Mouse (Mus musculus): ENCODE measurements around the gene Ugt1a10. TPM values are rescaled to one million over a fixed set of nuclear protein-coding genes. Genes with fewer than 3 reads are reported as not detected.
A peak's percentile ranks its signal among the peaks of the same experiment; 100 is the strongest.
"Not testable (repeated sequence)": the region's sequence is repeated elsewhere in the genome, so short reads cannot be mapped to it uniquely, and the experiment has no call there.

Gene Ugt1a10
- polyA plus RNA-seq, 1 experiment: not detected

DNA sequence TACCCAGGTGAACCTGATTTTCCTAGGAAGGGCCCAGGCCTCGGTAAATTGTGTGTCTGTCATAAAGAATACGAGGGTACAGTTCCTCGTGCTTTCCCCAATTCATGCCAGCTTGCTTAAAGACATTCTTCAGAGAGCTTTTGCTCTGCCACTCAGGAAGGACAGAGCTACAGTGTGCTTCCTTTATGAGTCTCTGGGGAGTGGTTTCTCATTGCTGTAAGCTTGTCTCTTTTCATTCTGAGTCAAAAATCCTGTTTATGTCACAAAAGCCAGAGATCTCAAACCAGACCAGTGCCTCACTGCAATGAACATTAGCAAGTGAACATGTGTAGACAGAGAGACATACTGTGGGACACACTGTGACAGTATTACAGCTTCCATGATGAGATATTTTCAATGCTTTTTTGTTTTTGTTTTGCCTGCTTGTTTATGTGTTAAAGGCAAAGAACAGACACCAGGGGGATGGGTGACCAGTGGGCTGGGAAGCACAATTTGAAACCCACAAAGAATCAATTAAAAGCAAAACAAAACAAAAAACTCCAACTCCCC lies 78.8 kb downstream of the Ugt1a10 start:
- no peak for TF ChIP-seq CTCF (IDR thresholded peaks at IDR 0.05; ENCODE audit: extremely low read depth, insufficient read length, insufficient replicate concordance, low read depth, low read length)
- no peak for TF ChIP-seq POLR2A (IDR thresholded peaks at IDR 0.05; ENCODE audit: low read depth, low read length)
- Histone ChIP-seq H3K27me3 (ENCODE audit: control insufficient read depth, insufficient read depth, low read length) (no peaks in the 10 kb centered on the region), H3K27ac (ENCODE audit: insufficient read depth, low read depth, low read length) (peak overlapping the region; percentile 64), H3K4me1 (ENCODE audit: control insufficient read depth, insufficient read depth, insufficient read length, low read length) (peaks cover 16% of the 10 kb centered on the region; the same call in 1 of the 2 replicates), H3K4me3 (ENCODE audit: low read depth, low read length) (no peak overlapping the region), H3K36me3 (ENCODE audit: control insufficient read depth, insufficient read depth, low read length) (no peaks in the 10 kb centered on the region; the same call in 1 of the 2 replicates)
- WGBS: 11% methylated on average over 3 of the region's 3 CpGs

DNA sequence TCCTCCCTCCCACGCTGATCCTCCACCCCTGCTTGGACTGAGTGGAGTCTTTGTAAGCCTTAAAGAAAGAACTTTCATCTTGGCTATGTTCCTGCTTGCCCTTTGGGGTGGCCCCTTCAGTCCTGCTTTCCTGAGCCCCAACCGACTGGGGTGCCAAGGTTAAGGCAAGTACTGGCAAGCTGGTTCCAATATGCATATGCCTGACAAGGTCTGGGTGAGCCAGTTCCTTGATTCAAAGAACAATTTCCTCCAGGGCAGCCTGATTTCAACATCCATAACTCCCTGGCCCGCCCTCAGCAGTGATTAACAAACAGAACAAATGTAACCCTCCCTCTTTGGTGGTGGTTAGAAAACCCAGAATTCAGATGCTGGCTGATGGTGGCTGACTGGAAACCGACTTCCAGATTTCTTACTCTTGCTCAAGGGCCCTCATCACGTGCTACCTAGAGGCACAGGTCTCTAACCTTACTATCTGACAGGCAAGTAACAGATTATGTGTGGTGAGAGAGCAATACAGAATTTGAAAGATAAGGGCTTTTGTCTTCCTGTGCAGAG lies 79.3 kb downstream of the Ugt1a10 start, which contains the start of gene Ugt1a6a:
Gene Ugt1a6a (plus strand): TSS at position 353 of the 555 bp plus-strand sequence.
- not testable (repeated sequence) for H3K27me3 ChIP-seq (ENCODE audit: control insufficient read depth, insufficient read depth, low read length); H3K4me3 ChIP-seq (ENCODE audit: low read depth, low read length); H3K36me3 ChIP-seq (ENCODE audit: control insufficient read depth, insufficient read depth, low read length)
- Histone ChIP-seq H3K27ac (ENCODE audit: insufficient read depth, low read depth, low read length) (peak within 1 kb of the TSS; percentile 64), H3K4me1 (ENCODE audit: control insufficient read depth, insufficient read depth, insufficient read length, low read length) (peaks cover 16% of the 10 kb centered on the region; the same call in 1 of the 2 replicates)
- 6% methylated on average over 5 of the region's 5 CpGs for WGBS

DNA sequence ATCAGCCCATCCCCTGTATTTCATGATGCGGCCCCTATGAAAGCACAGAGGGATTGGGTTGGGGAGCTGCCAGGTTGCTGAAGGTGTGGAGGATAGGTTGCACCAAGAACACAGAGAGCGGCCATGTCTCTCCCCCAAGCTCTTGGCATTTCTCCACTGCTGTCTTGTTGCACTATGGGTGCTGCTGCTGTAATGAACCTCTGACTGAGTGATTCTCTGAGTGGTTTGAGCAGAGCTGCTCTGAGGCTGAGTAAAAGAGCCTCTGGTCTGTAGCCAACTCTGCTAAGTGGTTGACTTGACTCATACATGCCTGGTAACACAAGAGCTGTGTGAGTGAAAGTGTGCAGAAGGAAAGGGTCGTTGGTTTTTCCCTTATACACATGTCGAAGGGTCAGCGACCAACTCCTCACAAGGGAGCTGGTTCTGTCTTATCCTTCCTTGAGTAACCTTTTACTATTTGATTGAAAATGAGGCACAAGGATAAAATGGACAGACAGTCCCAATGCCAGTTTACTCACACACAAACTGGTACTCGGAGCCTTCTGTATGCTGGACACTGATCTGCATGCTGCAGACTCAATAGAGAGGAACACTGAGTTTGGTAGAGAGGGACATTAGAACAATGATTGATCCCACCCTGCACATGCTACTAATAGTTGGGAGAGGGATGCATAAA lies 80.2 kb downstream of the Ugt1a10 start:
- not testable (repeated sequence) for H3K36me3 ChIP-seq (ENCODE audit: control insufficient read depth, insufficient read depth, low read length); H3K4me3 ChIP-seq (ENCODE audit: low read depth, low read length); H3K27ac ChIP-seq (ENCODE audit: insufficient read depth, low read depth, low read length); H3K27me3 ChIP-seq (ENCODE audit: control insufficient read depth, insufficient read depth, low read length)
- 68% methylated on average over 6 of the region's 6 CpGs for WGBS
- H3K4me1 ChIP-seq (ENCODE audit: control insufficient read depth, insufficient read depth, insufficient read length, low read length): peaks cover 16% of the 10 kb centered on the region; the same call in 1 of the 2 replicates

DNA sequence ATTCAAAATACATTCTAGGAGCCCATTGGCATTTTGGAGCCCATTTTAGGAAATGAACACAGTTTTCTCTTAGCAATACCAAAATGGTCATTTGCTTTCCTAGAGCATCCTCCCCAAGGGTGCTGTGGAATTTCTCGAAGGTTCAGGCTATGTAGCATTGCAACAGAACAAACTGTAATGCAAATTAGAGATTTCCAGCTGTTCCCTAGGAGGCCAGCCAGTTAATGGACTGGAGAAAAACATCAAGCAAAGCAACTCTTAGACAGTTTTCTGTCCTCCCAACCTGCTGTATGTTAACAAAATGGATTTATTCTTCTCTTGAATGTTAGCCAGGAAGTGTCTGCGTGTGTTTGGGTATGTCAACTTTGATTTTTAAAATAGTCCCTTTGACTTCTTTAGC lies 81.5 kb downstream of the Ugt1a10 start:
- Histone ChIP-seq H3K27ac (ENCODE audit: insufficient read depth, low read depth, low read length) (no peak overlapping the region), H3K4me1 (ENCODE audit: control insufficient read depth, insufficient read depth, insufficient read length, low read length) (peaks cover 16% of the 10 kb centered on the region; the same call in 1 of the 2 replicates), H3K27me3 (ENCODE audit: control insufficient read depth, insufficient read depth, low read length) (no peaks in the 10 kb centered on the region), H3K4me3 (ENCODE audit: low read depth, low read length) (no peak overlapping the region), H3K36me3 (ENCODE audit: control insufficient read depth, insufficient read depth, low read length) (no peaks in the 10 kb centered on the region; the same call in 1 of the 2 replicates)
- no peak for TF ChIP-seq POLR2A (IDR thresholded peaks at IDR 0.05; ENCODE audit: low read depth, low read length)
- no peak for TF ChIP-seq CTCF (IDR thresholded peaks at IDR 0.05; ENCODE audit: extremely low read depth, insufficient read length, insufficient replicate concordance, low read depth, low read length)
- 82% methylated on average over 2 of the region's 2 CpGs for WGBS

DNA sequence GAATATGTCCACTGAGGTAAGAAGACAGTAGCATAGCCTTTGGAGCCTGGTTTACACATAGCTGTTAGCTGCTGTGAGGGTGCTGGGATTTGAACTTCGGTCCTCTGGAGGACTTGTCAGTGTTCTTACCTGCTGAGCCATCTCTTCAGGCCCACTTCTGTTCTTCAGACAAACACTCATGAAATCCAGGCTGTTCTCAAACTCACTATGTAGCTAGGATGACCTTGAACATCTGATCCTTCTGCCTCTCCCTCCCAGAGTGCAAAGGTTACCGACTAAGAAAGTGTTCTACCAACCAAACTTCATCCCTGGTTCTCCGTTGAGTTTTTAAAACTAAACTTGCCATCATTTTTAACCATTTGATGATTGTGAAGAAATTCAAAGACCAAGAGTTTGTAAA lies 82.1 kb downstream of the Ugt1a10 start:
- peaks cover 16% of the 10 kb centered on the region; the same call in 1 of the 2 replicates for H3K4me1 ChIP-seq (ENCODE audit: control insufficient read depth, insufficient read depth, insufficient read length, low read length)
- H3K4me3 ChIP-seq (ENCODE audit: low read depth, low read length): no peak overlapping the region
- TF ChIP-seq POLR2A (IDR thresholded peaks at IDR 0.05; ENCODE audit: low read depth, low read length) (no peak), CTCF (IDR thresholded peaks at IDR 0.05; ENCODE audit: extremely low read depth, insufficient read length, insufficient replicate concordance, low read depth, low read length) (no peak)
- no peaks in the 10 kb centered on the region; the same call in 1 of the 2 replicates for H3K36me3 ChIP-seq (ENCODE audit: control insufficient read depth, insufficient read depth, low read length)
- no peak overlapping the region for H3K27ac ChIP-seq (ENCODE audit: insufficient read depth, low read depth, low read length)
- no peaks in the 10 kb centered on the region for H3K27me3 ChIP-seq (ENCODE audit: control insufficient read depth, insufficient read depth, low read length)
- 52% methylated on average over 3 of the region's 3 CpGs for WGBS

DNA sequence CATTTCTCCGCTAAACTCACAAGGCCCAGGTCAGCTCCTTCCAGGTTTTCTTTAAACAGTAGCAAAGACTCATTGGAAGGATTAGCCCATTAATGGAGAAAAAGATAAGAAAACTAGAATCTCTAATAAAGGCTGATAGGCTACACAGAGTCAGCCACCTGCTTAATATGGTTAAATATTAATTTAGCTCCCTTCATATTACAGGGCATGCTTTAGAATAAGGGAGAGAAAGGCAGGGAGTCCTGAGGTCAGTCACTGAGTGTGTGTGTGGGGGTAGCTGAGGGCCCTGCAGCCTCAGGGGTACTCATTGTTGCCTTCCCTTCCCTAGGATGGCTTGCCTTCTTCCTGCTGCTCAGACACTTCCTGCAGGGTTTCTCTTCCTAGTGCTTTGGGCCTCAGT lies 83.0 kb downstream of the Ugt1a10 start:
- Histone ChIP-seq H3K36me3 (ENCODE audit: control insufficient read depth, insufficient read depth, low read length) (no peaks in the 10 kb centered on the region; the same call in 1 of the 2 replicates), H3K27me3 (ENCODE audit: control insufficient read depth, insufficient read depth, low read length) (no peaks in the 10 kb centered on the region), H3K4me3 (ENCODE audit: low read depth, low read length) (no peak overlapping the region), H3K27ac (ENCODE audit: insufficient read depth, low read depth, low read length) (no peak overlapping the region), H3K4me1 (ENCODE audit: control insufficient read depth, insufficient read depth, insufficient read length, low read length) (peaks cover 16% of the 10 kb centered on the region; the same call in 1 of the 2 replicates)
- 40% methylated on average over 1 of the region's 1 CpGs for WGBS
- TF ChIP-seq CTCF (IDR thresholded peaks at IDR 0.05; ENCODE audit: extremely low read depth, insufficient read length, insufficient replicate concordance, low read depth, low read length) (no peak), POLR2A (IDR thresholded peaks at IDR 0.05; ENCODE audit: low read depth, low read length) (no peak)

DNA sequence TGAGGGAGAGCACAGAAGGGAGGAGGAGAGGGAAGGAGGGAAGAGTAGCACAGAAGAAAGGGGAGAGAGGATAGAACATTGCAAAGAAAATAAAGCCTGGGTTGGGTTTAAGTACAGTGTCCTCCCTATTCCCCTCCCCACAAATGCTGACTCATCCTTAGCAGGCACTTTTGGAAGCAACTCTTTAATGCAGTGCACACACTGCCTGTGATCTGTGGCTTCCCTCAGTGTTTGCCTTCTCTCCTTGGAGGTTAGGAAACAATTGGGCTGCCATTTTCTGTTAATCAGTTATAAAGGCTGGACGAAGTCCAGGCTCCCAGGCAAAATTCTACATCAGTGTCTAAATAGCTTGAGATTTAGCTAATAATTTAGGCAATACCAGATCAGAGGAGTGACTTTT lies 85.3 kb downstream of the Ugt1a10 start:
- WGBS: 26% methylated on average over 1 of the region's 1 CpGs
- not testable (repeated sequence) for H3K27me3 ChIP-seq (ENCODE audit: control insufficient read depth, insufficient read depth, low read length); H3K4me3 ChIP-seq (ENCODE audit: low read depth, low read length); H3K4me1 ChIP-seq (ENCODE audit: control insufficient read depth, insufficient read depth, insufficient read length, low read length); H3K36me3 ChIP-seq (ENCODE audit: control insufficient read depth, insufficient read depth, low read length)
- 0 out of 2 replicates have a peak overlapping the region, but pooled peaks have one; percentile 15 for H3K27ac ChIP-seq (ENCODE audit: insufficient read depth, low read depth, low read length)

Data from small intestine, adult 2 months (tissue).